Mouse (Mus musculus): ENCODE measurements at regions not wholly inside any gene's neighbourhood (a gene's known extent, or its start where the extent isn't known, plus 50 kb on each side); places are given as distances from the start of the nearest gene placed in this dataset.

GRCm38 (mm10) chr14:123219590-123219989 lies 235.8 kb upstream of the Tmtc4 start:
- DNase-seq, result no peak

- no peak for DNase-seq
Observed at GRCm38 (mm10) chr14:123210241-123210640, 226.4 kb upstream of the Tmtc4 start.

DNA sequence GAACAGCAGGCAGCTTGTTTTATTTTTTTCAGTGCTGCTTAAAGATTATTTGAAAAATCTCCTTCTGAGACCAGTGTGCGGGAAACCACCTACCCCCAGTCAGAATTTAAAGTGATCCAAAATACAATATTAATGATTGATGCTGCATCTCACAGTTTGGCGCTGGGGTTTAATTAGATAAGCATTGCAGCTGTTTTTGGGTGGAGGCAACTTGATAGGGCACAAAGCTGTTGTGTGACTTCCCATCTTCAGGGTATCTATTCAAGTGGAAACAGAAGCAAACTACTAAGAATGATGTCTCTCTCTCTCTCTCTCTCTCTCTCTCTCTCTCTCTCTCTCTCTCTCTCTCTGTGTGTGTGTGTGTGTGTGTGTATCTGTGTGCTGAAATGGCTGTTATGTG lies 219.0 kb upstream of the Tmtc4 start:
- DNase-seq, result no peak

- DNase-seq, result peak in 1 of 2 experiments; percentile 13
Observed at GRCm38 (mm10) chr14:123202313-123202712, 218.5 kb upstream of the Tmtc4 start.

DNA sequence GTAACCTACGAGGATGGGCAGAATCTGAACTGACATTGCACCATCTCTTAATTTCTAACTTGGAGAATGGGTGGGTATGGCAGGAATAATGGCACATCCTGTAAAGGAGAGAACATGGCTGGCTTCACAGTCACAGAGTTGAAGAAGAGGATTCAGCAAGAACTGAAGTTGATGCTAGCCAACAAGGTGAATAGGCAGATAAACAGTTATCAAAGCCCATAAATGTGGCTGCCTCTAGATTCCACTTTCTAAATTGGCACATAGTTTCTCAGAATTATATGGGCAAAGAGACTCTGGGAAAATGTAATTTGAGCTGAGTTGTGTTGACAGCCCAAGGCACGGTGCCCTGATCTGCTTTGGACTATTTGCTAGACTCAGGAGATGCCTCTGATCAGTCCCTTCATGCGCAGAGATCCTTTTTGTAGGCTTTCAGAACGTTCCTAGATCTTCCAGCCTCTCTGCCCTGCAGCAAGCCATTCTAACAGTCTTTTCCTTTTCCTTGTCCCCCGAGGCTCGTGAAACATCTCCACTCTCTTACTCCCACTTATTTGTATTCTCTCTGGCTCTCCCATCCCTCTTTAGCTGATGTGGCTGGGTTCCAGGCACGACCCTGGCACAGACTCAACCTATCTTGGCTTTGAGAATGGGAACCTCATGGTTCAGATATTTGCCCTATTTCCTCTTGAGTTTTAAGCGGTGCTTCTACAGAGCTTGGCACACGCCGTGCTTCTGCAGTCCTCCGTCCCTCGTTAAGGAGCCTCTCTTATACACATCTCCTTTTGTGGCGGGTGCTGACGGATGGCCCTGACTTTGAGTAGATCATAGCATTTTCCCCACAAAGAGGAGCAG lies 217.8 kb upstream of the Tmtc4 start:
- DNase-seq, result peak; percentile 69 to 70

DNA sequence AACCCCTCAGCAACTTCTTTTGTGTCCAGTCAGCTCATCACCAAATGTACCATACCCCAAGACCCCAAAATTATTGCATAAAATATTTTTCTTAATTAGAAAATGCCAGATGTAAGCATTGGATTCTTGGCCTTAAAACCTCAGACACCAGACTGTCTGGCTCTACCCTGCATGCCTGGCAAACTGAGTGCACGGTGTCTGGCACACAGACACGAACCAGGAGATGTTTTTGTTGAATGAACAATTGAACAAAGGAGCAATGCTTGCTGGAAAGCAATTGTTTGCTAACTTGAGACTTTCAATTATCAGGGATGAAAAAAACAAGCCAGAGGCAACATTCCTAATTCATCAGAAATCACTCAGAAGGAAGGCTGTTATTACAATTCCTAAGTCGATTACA lies 215.3 kb upstream of the Tmtc4 start:
- DNase-seq, result no peak

- no peak for DNase-seq
Observed at GRCm38 (mm10) chr14:123192574-123192973, 208.7 kb upstream of the Tmtc4 start.

DNA sequence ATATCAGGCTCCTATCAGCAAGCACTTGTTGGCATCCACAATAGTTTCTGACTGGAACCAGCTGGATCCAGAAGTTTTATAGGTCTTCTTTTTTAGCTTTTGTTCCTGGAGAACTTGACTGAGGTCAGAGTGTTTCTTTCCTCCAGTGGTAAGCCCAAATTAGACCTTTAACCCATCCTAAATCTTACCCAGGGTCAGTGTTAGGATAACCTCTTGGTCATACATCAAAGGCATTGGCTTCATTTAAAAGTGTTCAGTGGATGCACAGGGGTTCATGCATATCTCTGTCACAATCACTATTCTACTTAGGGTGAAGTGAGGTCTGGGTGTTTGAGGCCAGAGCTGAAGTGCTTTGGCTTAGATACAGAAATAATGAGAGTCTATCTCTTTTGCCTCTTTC lies 206.9 kb upstream of the Tmtc4 start:
- no peak for DNase-seq

DNA sequence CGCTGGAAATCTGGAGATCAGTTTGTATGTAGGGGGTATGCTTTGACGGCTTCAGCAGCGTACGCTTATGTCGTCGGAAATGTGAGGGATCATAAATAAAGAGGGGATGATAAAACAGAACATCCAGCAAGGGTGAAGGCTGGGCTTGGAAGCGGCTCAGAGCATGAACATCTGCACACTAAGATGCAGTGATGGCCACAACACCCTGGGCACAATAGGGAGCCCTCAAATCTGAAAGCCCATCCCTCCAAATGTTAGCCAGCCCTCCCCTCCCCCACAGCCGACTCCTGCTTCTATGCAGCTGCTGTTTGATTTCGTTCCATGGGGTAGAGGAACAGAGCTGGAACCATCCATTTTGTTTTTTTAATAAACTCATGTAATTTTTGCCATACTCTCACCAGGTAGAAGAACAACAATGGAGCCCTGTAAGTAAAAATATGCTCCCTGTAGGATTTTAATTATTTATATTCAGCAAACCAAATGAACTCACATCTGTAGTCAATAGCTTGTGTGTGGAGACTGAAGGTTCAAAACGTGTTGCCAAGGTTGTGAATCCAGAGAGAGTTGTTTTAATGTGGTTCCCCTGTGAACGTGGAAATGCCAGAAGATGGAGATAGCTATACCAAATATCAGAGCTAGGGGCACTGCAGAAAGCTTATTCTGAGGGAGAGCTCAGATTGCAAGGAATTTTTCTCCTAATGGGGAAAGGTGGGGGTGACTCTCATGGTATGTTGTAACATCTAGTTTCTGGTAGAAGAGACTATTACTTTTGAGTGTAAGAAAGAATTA lies 203.6 kb upstream of the Tmtc4 start:
- DNase-seq, result peak in 1 of 2 experiments; percentile 7

DNA sequence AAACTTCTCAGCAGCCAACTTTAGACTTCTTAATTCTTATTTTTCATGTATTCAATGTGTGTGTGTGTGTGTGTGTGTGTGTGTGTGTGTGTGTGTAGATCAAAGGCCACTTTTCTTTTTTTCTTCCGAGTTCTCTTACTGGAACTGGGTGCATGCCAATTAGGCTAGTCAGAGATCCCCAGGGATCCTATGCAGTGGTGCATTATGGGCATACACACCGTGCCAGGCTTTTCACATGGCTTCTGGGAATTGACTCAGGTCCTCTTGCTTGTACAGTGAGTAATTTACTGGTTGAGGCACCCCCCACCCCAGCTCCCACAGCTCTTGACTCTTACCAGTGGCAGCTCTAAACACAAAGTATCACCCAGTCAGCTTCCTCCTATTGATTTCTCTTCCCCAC lies 189.3 kb upstream of the Tmtc4 start:
- DNase-seq, result no peak

- no peak for DNase-seq
Observed at GRCm38 (mm10) chr14:123171865-123172264, 188.0 kb upstream of the Tmtc4 start.

- no peak for DNase-seq
Observed at GRCm38 (mm10) chr14:123163842-123164241, 180.0 kb upstream of the Tmtc4 start.

DNA sequence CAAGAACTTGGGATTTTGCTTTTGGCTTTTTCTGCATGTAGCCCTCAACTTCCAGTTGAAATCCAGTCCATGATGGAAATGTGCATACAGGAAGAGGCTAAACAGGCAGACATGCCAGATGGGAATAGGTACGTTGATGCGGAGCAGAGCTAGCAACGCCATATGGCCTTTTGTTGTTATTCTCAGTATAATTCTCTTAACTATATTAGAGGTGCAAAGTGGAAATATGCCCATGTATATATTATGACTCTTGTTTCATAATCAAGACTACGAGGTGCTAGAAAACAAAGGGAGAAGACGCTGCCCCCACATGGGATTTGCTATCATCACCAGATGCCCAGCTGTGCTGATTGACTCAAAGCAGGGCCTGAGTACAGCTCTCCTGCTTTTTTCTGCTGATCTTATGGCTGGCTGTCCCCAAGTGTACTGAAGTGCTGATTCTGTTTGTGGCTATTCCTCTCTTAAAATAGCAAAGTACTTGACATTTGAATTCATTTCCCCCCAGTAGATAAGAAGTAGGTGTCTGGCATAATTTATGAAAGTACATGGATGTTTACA lies 159.7 kb upstream of the Tmtc4 start:
- DNase-seq, result no peak

DNA sequence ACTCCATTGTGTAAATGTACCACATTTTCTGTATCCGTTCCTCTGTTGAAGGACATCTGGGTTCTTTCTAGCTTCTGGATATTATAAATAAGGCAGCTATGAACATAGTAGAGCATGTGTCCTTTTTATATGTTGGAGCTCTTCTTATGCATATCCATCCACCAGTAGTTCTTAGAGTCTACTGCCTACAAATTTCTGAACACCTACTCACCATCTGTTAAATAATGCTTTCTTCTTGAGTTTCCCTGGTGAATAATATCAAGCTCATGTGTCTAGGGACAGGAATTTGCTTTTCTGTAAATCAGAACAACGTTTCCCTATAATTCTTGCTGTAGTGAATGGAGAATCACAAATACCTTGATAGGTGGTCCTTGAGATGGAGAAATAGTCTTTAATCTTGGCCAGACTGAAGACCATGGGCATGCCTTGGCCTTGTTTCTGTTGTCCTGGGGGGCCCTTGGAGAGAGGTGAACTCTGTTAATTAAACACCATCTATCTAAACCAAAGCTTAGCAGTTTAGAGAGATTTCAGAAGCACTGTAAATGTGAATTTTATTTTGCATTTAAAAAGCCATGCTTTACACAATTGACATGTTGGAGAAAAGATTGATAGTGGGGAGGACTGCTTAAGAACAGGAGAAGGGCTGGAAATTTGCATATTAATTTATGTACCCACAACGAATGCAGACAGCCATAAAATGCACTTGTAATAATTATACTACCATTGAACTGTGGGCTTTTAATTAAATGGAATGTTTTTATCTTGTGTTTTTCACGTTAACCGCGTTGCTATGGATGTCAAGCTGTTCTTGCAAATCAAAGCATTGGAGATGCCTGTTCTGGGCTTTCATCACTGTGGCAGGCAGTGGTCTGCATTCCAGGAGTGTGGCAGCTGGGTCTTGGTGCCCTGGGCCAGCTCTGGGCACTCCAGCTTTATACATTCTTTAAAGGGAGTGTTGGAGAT lies 155.2 kb upstream of the Tmtc4 start:
- DNase-seq, result no peak

- DNase-seq, result no peak
Observed at GRCm38 (mm10) chr14:123133979-123134378, 150.1 kb upstream of the Tmtc4 start.

DNA sequence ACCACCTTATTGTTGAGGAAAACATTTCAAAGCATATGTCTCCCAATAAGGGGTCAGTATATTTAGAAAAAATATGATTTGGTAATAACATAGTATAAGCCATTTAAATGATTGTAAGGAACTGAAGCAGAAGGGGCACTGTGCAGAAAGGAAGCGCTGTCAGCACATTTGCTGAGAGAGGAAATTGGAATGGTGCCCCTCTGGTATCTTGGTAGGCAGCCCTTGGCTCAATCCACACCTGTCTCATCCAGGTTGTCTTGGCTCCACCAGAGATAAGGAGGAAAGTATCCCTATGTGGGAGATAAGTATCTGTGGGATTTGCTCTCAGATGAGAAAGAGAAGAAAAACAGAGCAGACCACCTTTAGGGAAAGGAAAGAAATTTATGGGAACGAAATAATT lies 136.5 kb upstream of the Tmtc4 start:
- DNase-seq, result no peak

GRCm38 (mm10) chr14:123116337-123116736 lies 132.5 kb upstream of the Tmtc4 start:
- DNase-seq, result no peak

DNA sequence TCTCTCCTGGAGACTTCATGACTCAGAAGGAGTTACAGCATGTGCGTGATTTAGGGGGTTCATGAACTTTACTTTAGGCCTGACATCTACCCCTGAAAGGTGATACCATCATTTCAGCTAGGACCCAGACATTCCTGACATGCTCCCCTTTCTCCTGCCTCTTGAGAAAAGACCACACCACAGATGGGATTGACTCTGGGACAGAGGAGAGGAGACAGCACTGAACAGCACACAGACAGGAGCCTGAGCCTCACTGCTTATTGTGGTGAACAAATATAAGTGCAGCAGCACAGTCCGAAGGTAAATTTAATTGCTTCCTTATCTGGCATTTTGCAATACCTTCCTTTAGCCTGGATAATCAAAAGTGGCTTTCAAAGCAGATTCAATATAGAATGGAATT lies 126.7 kb upstream of the Tmtc4 start:
- DNase-seq, result no peak

DNA sequence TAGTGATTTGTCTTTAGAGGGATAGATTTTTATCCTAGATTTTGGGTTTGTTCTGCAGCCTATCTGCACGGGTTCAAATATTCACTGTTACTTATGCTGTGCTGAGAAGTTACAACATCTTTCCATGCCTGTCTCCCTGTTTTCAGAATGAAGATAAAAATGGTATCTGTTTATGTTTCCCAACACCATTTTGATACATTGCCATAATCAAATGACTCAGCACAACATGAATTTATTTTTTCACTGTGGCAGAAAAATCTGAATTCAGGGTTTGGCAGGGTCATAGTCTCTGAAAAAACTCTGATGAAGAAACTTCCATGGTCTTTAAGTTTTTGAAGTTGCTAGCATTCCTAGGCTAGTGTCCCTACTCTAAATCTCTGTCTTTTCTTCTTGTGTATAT lies 116.5 kb upstream of the Tmtc4 start:
- DNase-seq, result no peak

GRCm38 (mm10) chr14:123096086-123096485 lies 112.3 kb upstream of the Tmtc4 start:
- no peak for DNase-seq

- no peak for DNase-seq
Observed at GRCm38 (mm10) chr14:123082065-123082464, 98.2 kb upstream of the Tmtc4 start.

DNA sequence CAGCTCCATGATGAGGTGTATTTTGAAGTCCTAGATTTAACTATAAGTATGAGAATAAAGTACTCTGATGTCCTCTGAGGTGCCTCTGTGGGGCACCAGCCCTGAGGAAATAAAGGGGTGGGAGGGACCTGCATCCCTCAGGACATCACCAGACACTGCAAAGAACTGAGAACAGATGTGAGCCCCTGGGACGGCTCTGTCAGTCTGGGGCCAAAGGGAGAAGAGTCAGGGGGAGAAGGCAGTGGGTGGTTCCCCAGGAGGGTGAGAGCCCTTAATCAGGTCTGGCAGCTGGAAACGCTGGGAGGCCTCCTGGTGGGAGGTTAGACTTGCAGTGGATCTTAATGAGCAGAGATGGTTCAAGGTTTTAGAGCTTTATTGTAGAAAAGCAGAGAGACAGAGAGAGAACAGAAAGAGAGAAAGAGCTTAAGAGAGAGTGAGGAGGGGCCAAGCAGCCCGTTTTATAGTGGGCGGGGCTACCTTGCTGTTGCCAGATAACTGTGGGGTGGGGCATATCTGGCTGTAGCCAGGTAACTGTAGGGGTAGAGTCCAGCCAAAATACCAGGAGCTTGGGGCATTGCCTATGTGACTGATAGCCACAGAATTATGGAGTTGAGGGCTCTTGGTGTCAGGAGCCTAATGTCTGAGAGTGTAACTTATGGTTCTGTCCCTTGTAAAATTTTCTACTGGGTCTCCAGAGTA lies 97.3 kb upstream of the Tmtc4 start:
- no peak for DNase-seq

All from kidney, postnatal 4 days (tissue).